Mouse (Mus musculus) limb, embryonic 14.5 days (tissue): ENCODE results near the gene Slc38a7. TPM values are rescaled to one million over a fixed set of nuclear protein-coding genes. Genes with fewer than 3 reads are reported as not detected.

ENCODE experiments used
- ATAC-seq: fragments of 200-750 bp; cut with Nextera tagmentation; 2 replicates; pipeline ENCODE4 v1.8.0; 2017; ENCODE audit warnings: low read depth, moderate number of reproducible peaks, moderate TSS enrichment; ENCODE audit not compliant: low FRiP score
- DNase-seq: peaks from one replicate; pipeline ENCODE4 v3.0.0-alpha.2; 2015; ENCODE audit warnings: low spot score
- H3K27ac ChIP-seq: fragments of 300-500 bp; sonication (generic); replicated peaks from 2 replicates; pipeline ENCODE4 v1.5.1; 2014; ENCODE audit warnings: low read depth, mild to moderate bottlenecking, low read length, moderate library complexity, mixed read lengths
- H3K27me3 ChIP-seq: fragments of 300-500 bp; sonication (generic); 2 replicates; pipeline ENCODE4 v1.6.1; 2014; ENCODE audit warnings: low read length, mixed read lengths; ENCODE audit not compliant: control insufficient read depth, insufficient read depth
- H3K36me3 ChIP-seq: fragments of 300-500 bp; sonication (generic); 2 replicates; pipeline ENCODE4 v1.6.1; 2014; ENCODE audit warnings: mild to moderate bottlenecking, low read length, moderate library complexity, mixed read lengths; ENCODE audit not compliant: control insufficient read depth, insufficient read depth
- H3K4me1 ChIP-seq: fragments of 300-500 bp; sonication (generic); 2 replicates; pipeline ENCODE4 v1.6.1; 2014; ENCODE audit warnings: antibody characterized with exemption, low read length, mixed read lengths; ENCODE audit not compliant: control insufficient read depth, insufficient read depth
- H3K4me2 ChIP-seq: fragments of 300-500 bp; sonication (generic); replicated peaks from 2 replicates; pipeline ENCODE4 v1.6.1; 2014; ENCODE audit warnings: low read depth, mild to moderate bottlenecking, low read length, moderate library complexity; ENCODE audit not compliant: severe bottlenecking
- H3K4me3 ChIP-seq: fragments of 300-500 bp; sonication (generic); replicated peaks from 2 replicates; pipeline ENCODE4 v1.5.1; 2014; ENCODE audit warnings: low read length
- H3K9ac ChIP-seq: fragments of 300-500 bp; sonication (generic); 2 replicates; pipeline ENCODE4 v1.6.1; 2014; ENCODE audit warnings: mild to moderate bottlenecking, low read depth, low read length, moderate library complexity; ENCODE audit not compliant: severe bottlenecking
- H3K9me3 ChIP-seq: fragments of 300-500 bp; sonication (generic); 2 replicates; pipeline ENCODE4 v1.6.1; 2016; ENCODE audit warnings: low read length; ENCODE audit not compliant: control insufficient read depth
- POLR2A ChIP-seq: fragments of 200-500 bp; IDR thresholded peaks from 2 replicates; pipeline ENCODE4 v1.8.0; 2012; ENCODE audit warnings: inconsistent platforms, mild to moderate bottlenecking, moderate library complexity, borderline replicate concordance; ENCODE audit not compliant: insufficient read depth, insufficient read length; ENCODE audit errors: extremely low read depth
- WGBS: fragments of 180-500 bp; shearing (Covaris S2); extraction: QIAGEN DNeasy Blood & Tissue Kit; methylation state at CpG from one replicate; pipeline ENCODE4 v1.1.7; 2014; 5-methylcytosine and 5-hydroxymethylcytosine counted together
- polyA plus RNA-seq, 2 experiments: library from polyadenylated mRNA; depleted of rRNA in 1 of 2; stranded (reverse) in 1 of 2; unstranded in 1 of 2; fragments of >200 nt; fragmentation: Nextera tagmentation in 1 of 2; extraction: Ambion mirVana in 1 of 2; gene quantifications; 2 replicates each; pipeline versions ENCODE4 v1.2.1 to v1.2.3; 2012 to 2014

Gene Slc38a7
- polyA plus RNA-seq, 2 experiments: 16.1 to 16.8 TPM

GRCm38 (mm10) chr8:95887578-95888284 is 34.4 kb upstream of the Slc38a7 start:
- Histone ChIP-seq H3K9ac (peak overlapping the region; percentile 70), H3K27me3 (no peaks in the 10 kb centered on the region), H3K4me3 (peak overlapping the region; percentile 89), H3K4me1 (peaks cover 3% of the 10 kb centered on the region; the same call in 1 of the 2 replicates), H3K36me3 (no peaks in the 10 kb centered on the region), H3K9me3 (no peaks in the 10 kb centered on the region), H3K4me2 (peak overlapping the region; percentile 79), H3K27ac (peak overlapping the region; percentile 58)
- ATAC-seq: peak; percentile 93
- WGBS: 1% methylated on average over 36 of the region's 38 CpGs
- 0 out of 2 replicates have a peak, but pooled peaks have one; percentile 8 for TF ChIP-seq POLR2A
- DNase-seq: peak; percentile 84

GRCm38 (mm10) chr8:95886647-95887577 is 33.6 kb upstream of the Slc38a7 start:
- H3K9me3 ChIP-seq: no peaks in the 10 kb centered on the region
- no peak for TF ChIP-seq POLR2A
- 62% methylated on average over 17 of the region's 17 CpGs for WGBS
- ATAC-seq (no peak), DNase-seq (no peak)
- no peak overlapping the region for H3K27ac ChIP-seq
- no peaks in the 10 kb centered on the region for H3K27me3 ChIP-seq
- peak overlapping the region; percentile 70 for H3K9ac ChIP-seq
- peak overlapping the region; percentile 89 for H3K4me3 ChIP-seq
- H3K36me3 ChIP-seq: no peaks in the 10 kb centered on the region
- H3K4me1 ChIP-seq: peaks cover 3% of the 10 kb centered on the region; the same call in 1 of the 2 replicates
- H3K4me2 ChIP-seq: peak overlapping the region; percentile 79

GRCm38 (mm10) chr8:95885966-95886365 is 32.6 kb upstream of the Slc38a7 start:
- no peak for DNase-seq
- 80% methylated on average over 5 of the region's 5 CpGs for WGBS
- Histone ChIP-seq H3K27me3 (no peaks in the 10 kb centered on the region), H3K4me3 (no peak overlapping the region), H3K9ac (no peak overlapping the region), H3K27ac (no peak overlapping the region), H3K9me3 (no peaks in the 10 kb centered on the region), H3K4me2 (peak overlapping the region; percentile 15; the same call in 1 of the 2 replicates), H3K36me3 (no peaks in the 10 kb centered on the region), H3K4me1 (peaks cover 3% of the 10 kb centered on the region; the same call in 1 of the 2 replicates)
- no peak for TF ChIP-seq POLR2A
- ATAC-seq: no peak

GRCm38 (mm10) chr8:95885271-95885841 is 32.0 kb upstream of the Slc38a7 start:
- Histone ChIP-seq H3K4me3 (no peak overlapping the region), H3K4me1 (peaks cover 3% of the 10 kb centered on the region; the same call in 1 of the 2 replicates), H3K4me2 (no peak overlapping the region), H3K27ac (no peak overlapping the region), H3K9ac (no peak overlapping the region), H3K36me3 (no peaks in the 10 kb centered on the region), H3K27me3 (no peaks in the 10 kb centered on the region), H3K9me3 (no peaks in the 10 kb centered on the region)
- DNase-seq (no peak), ATAC-seq (no peak)
- WGBS: 82% methylated on average over 5 of the region's 5 CpGs
- no peak for TF ChIP-seq POLR2A

- peaks cover 3% of the 10 kb centered on the region; the same call in 1 of the 2 replicates for H3K4me1 ChIP-seq
- H3K4me2 ChIP-seq: no peak overlapping the region
- no peak for TF ChIP-seq POLR2A
- H3K9me3 ChIP-seq: no peaks in the 10 kb centered on the region
- no peak overlapping the region for H3K4me3 ChIP-seq
- H3K36me3 ChIP-seq: no peaks in the 10 kb centered on the region
- DNase-seq: no peak
- H3K27ac ChIP-seq: no peak overlapping the region
- no peak for ATAC-seq
- 82% methylated on average over 11 of the region's 12 CpGs for WGBS
- no peak overlapping the region for H3K9ac ChIP-seq
- no peaks in the 10 kb centered on the region for H3K27me3 ChIP-seq
Measured at GRCm38 (mm10) chr8:95884491-95884890, 31.2 kb upstream of the Slc38a7 start.
